Mouse (Mus musculus) hindbrain, embryonic 14.5 days (tissue): ENCODE measurements around the gene S1pr2. TPM values are rescaled to one million over a fixed set of nuclear protein-coding genes. Genes with fewer than 3 reads are reported as not detected.

Source experiments
- ATAC-seq: fragments of 200-750 bp; cut with Nextera tagmentation; 2 replicates; pipeline ENCODE4 v1.8.0; 2017; ENCODE audit warnings: moderate number of reproducible peaks, mild to moderate bottlenecking, moderate TSS enrichment, moderate library complexity; ENCODE audit not compliant: low FRiP score
- DNase-seq: peaks from one replicate; pipeline ENCODE4 v3.0.0-alpha.2; 2015; ENCODE audit warnings: low spot score
- H3K27ac ChIP-seq: fragments of 300-500 bp; sonication (generic); 2 replicates; pipeline ENCODE4 v1.5.1; 2014; ENCODE audit warnings: mild to moderate bottlenecking, moderate library complexity
- H3K27me3 ChIP-seq: fragments of 300-500 bp; sonication (generic); 2 replicates; pipeline ENCODE4 v1.6.1; 2014; ENCODE audit warnings: mild to moderate bottlenecking, low read length, mixed read lengths; ENCODE audit not compliant: control insufficient read depth, insufficient read depth
- H3K36me3 ChIP-seq: fragments of 300-500 bp; sonication (generic); replicated peaks from 2 replicates; pipeline ENCODE4 v1.6.1; 2014; ENCODE audit not compliant: control insufficient read depth, insufficient read depth
- H3K4me1 ChIP-seq: fragments of 300-500 bp; sonication (generic); replicated peaks from 2 replicates; pipeline ENCODE4 v1.6.1; 2014; ENCODE audit warnings: antibody characterized with exemption, low read length, mixed read lengths; ENCODE audit not compliant: control insufficient read depth, insufficient read depth
- H3K4me2 ChIP-seq: fragments of 300-500 bp; sonication (generic); replicated peaks from 2 replicates; pipeline ENCODE4 v1.6.1; 2014; ENCODE audit warnings: mild to moderate bottlenecking, moderate library complexity
- H3K4me3 ChIP-seq: fragments of 300-500 bp; sonication (generic); replicated peaks from 2 replicates; pipeline ENCODE4 v1.5.1; 2014; ENCODE audit warnings: mild to moderate bottlenecking, low read length
- H3K9ac ChIP-seq: fragments of 300-500 bp; sonication (generic); 2 replicates; pipeline ENCODE4 v1.6.1; 2014
- H3K9me3 ChIP-seq: fragments of 300-500 bp; sonication (generic); 2 replicates; pipeline ENCODE4 v1.6.1; 2016; ENCODE audit warnings: low read length; ENCODE audit not compliant: control insufficient read depth
- WGBS: fragments of 180-500 bp; shearing (Covaris S2); extraction: QIAGEN DNeasy Blood & Tissue Kit; methylation state at CpG from one replicate; pipeline ENCODE4 v1.1.7; 2014; 5-methylcytosine and 5-hydroxymethylcytosine counted together
- polyA plus RNA-seq: library from polyadenylated mRNA; unstranded; fragments of >200 nt; fragmentation: Nextera tagmentation; extraction: Ambion mirVana; gene quantifications from 2 replicates; pipeline ENCODE4 v1.2.1, GENCODE M21; 2014

S1pr2 gene
- polyA plus RNA-seq, 1 experiment from 2014 or later, result 8.8 TPM

- no peaks in the 10 kb centered on the region for H3K9me3 ChIP-seq
- no peak for DNase-seq
- H3K27ac ChIP-seq, result no peak overlapping the region
- H3K4me3 ChIP-seq, result no peak overlapping the region
- no peaks in the 10 kb centered on the region for H3K27me3 ChIP-seq
- no peaks in the 10 kb centered on the region for H3K4me1 ChIP-seq
- no peak overlapping the region for H3K4me2 ChIP-seq
- ATAC-seq, result no peak
- WGBS, result 82% methylated on average over 9 of the region's 9 CpGs
- no peaks in the 10 kb centered on the region; the same call in 1 of the 2 replicates for H3K36me3 ChIP-seq
- no peak overlapping the region for H3K9ac ChIP-seq
These were observed 15.0 kb downstream of the S1pr2 start for GRCm38 (mm10) chr9:20961557-20961956.

GRCm38 (mm10) chr9:20959430-20959938 lies 17.1 kb downstream of the S1pr2 start, which contains the start of gene Dnmt1:
TSS of gene Dnmt1 (minus strand) at chr9:20959888.
- H3K4me2 ChIP-seq, result no peak within 1 kb of the TSS
- no peaks in the 10 kb centered on the region for H3K27me3 ChIP-seq
- ATAC-seq, result no peak
- no peak within 1 kb of the TSS for H3K9ac ChIP-seq
- no peaks in the 10 kb centered on the region for H3K36me3 ChIP-seq
- DNase-seq, result no peak
- H3K9me3 ChIP-seq, result no peaks in the 10 kb centered on the region
- 96% methylated on average over 2 of the region's 2 CpGs for WGBS
- H3K27ac ChIP-seq, result no peak within 1 kb of the TSS
- no peak within 1 kb of the TSS for H3K4me3 ChIP-seq
- H3K4me1 ChIP-seq, result no peaks in the 10 kb centered on the region

GRCm38 (mm10) chr9:20956989-20957388 lies 19.6 kb downstream of the S1pr2 start:
- no peaks in the 10 kb centered on the region; the same call in 1 of the 2 replicates for H3K4me1 ChIP-seq
- no peak overlapping the region for H3K4me2 ChIP-seq
- H3K9ac ChIP-seq, result no peak overlapping the region
- no peaks in the 10 kb centered on the region for H3K9me3 ChIP-seq
- no peaks in the 10 kb centered on the region for H3K27me3 ChIP-seq
- 89% methylated on average over 3 of the region's 3 CpGs for WGBS
- DNase-seq (no peak), ATAC-seq (no peak)
- no peak overlapping the region for H3K4me3 ChIP-seq
- no peak overlapping the region for H3K27ac ChIP-seq
- H3K36me3 ChIP-seq, result no peaks in the 10 kb centered on the region

GRCm38 (mm10) chr9:20952520-20953227 lies 23.9 kb downstream of the S1pr2 start:
- Histone ChIP-seq H3K27ac (peak overlapping the region; percentile 90), H3K27me3 (no peaks in the 10 kb centered on the region), H3K4me2 (peak overlapping the region; percentile 94), H3K9me3 (no peaks in the 10 kb centered on the region), H3K4me1 (peaks cover 11% of the 10 kb centered on the region), H3K36me3 (no peaks in the 10 kb centered on the region), H3K4me3 (peak overlapping the region; percentile 81), H3K9ac (peak overlapping the region; percentile 80)
- ATAC-seq (peak; percentile 94), DNase-seq (peak; percentile 97)
- under 1% methylated on average over 51 of the region's 51 CpGs for WGBS

- Histone ChIP-seq H3K27me3 (no peaks in the 10 kb centered on the region), H3K4me2 (peak overlapping the region; percentile 94), H3K9ac (peak overlapping the region; percentile 80), H3K9me3 (no peaks in the 10 kb centered on the region), H3K4me3 (peak overlapping the region; percentile 81), H3K4me1 (peaks cover 11% of the 10 kb centered on the region), H3K27ac (peak overlapping the region; percentile 90), H3K36me3 (no peaks in the 10 kb centered on the region)
- WGBS, result under 1% methylated on average over 17 of the region's 17 CpGs
- DNase-seq (no peak), ATAC-seq (peak; percentile 79)
These were observed 24.5 kb downstream of the S1pr2 start for GRCm38 (mm10) chr9:20951966-20952519.

GRCm38 (mm10) chr9:20951441-20951840 lies 25.1 kb downstream of the S1pr2 start:
- Histone ChIP-seq H3K4me2 (peak overlapping the region; percentile 94), H3K36me3 (peaks cover 3% of the 10 kb centered on the region; the same call in 1 of the 2 replicates), H3K9me3 (no peaks in the 10 kb centered on the region), H3K27me3 (no peaks in the 10 kb centered on the region), H3K9ac (peak overlapping the region; percentile 80), H3K27ac (0 out of 2 replicates have a peak overlapping the region, but pooled peaks have one; percentile 90), H3K4me1 (peaks cover 11% of the 10 kb centered on the region), H3K4me3 (peak overlapping the region; percentile 81)
- ATAC-seq (no peak), DNase-seq (no peak)
- WGBS, result 21% methylated on average over 14 of the region's 14 CpGs

GRCm38 (mm10) chr9:20950419-20950818 lies 26.2 kb downstream of the S1pr2 start:
- Histone ChIP-seq H3K27me3 (no peaks in the 10 kb centered on the region), H3K9me3 (no peaks in the 10 kb centered on the region), H3K4me1 (peaks cover 11% of the 10 kb centered on the region), H3K9ac (no peak overlapping the region), H3K4me2 (0 out of 2 replicates have a peak overlapping the region, but pooled peaks have one; percentile 94), H3K36me3 (peaks cover 5% of the 10 kb centered on the region; the same call in 1 of the 2 replicates), H3K4me3 (no peak overlapping the region), H3K27ac (no peak overlapping the region)
- DNase-seq, result no peak
- no peak for ATAC-seq

- Histone ChIP-seq H3K4me3 (no peak overlapping the region), H3K9ac (no peak overlapping the region), H3K36me3 (peaks cover 13% of the 10 kb centered on the region), H3K9me3 (no peaks in the 10 kb centered on the region), H3K27ac (no peak overlapping the region), H3K27me3 (no peaks in the 10 kb centered on the region), H3K4me2 (no peak overlapping the region), H3K4me1 (peaks cover 6% of the 10 kb centered on the region)
- ATAC-seq, result no peak
- no peak for DNase-seq
- WGBS, result 85% methylated on average over 16 of the region's 16 CpGs
These were observed 30.3 kb downstream of the S1pr2 start for GRCm38 (mm10) chr9:20946066-20946880.
